Mouse (Mus musculus) subcutaneous adipose tissue, adult 2 months (tissue): ENCODE measurements around the gene Tmem59l. TPM values are rescaled to one million over a fixed set of nuclear protein-coding genes. Genes with fewer than 3 reads are reported as not detected.

Experiments used
- polyA plus RNA-seq: library from polyadenylated mRNA; depleted of rRNA; stranded (reverse); fragments of >200 nt; gene quantifications from 2 replicates; pipeline ENCODE4 v1.2.3, GENCODE M21; 2012; ENCODE audit warnings: low replicate concordance; rRNA removed

Tmem59l gene
- 7.8 TPM in 1 of 2 replicates, not detected in the other for polyA plus RNA-seq

GRCm38 (mm10) chr8:70486941-70487520 lies at the start of gene Tmem59l:
TSS of gene Tmem59l (minus strand) at chr8:70487358.

GRCm38 (mm10) chr8:70527512-70528181 lies 40.5 kb upstream of the Tmem59l start, which contains the start of the genes Fkbp8 and Kxd1:
TSS of gene Fkbp8 (plus strand) at chr8:70527724.
TSS of gene Kxd1 (minus strand) at chr8:70527956.

GRCm38 (mm10) chr8:70510228-70510915 lies 23.2 kb upstream of the Tmem59l start, which contains the start of gene Uba52:
TSS of gene Uba52 (minus strand) at chr8:70510801.

GRCm38 (mm10) chr8:70506328-70507026 lies 19.3 kb upstream of the Tmem59l start, which contains the start of gene Rex1bd:
TSS of gene Rex1bd (minus strand) at chr8:70506752.

GRCm38 (mm10) chr8:70492664-70493640 lies 5.8 kb upstream of the Tmem59l start, which contains the start of gene Crlf1:
TSS of gene Crlf1 (plus strand) at chr8:70493158.

GRCm38 (mm10) chr8:70476333-70477268 lies 10.6 kb downstream of the Tmem59l start, which contains the start of gene Klhl26:
TSS of gene Klhl26 (minus strand) at chr8:70476968.

GRCm38 (mm10) chr8:70439055-70439847 lies 47.9 kb downstream of the Tmem59l start, which contains the start of gene Crtc1:
TSS of gene Crtc1 (minus strand) at chr8:70439579.

Other genes with a start within 250 kb of the Tmem59l start
- gene Homer3, start 204.5 kb downstream of the Tmem59l start, polyA plus RNA-seq = 41.4 and 54.4 TPM in 2 replicates
- gene Ddx49, start 184.9 kb downstream of the Tmem59l start, polyA plus RNA-seq = 39.0 and 64.2 TPM in 2 replicates
- gene Cope, start 184.8 kb downstream of the Tmem59l start, polyA plus RNA-seq = 327 and 352 TPM in 2 replicates
- gene Cers1, start 171.6 kb downstream of the Tmem59l start, polyA plus RNA-seq = 1.3 and 8.5 TPM in 2 replicates
- 0.53 and 1.3 TPM in 2 replicates for gene Gdf1, start 157.5 kb downstream of the Tmem59l start, polyA plus RNA-seq
- gene Upf1, start 134.1 kb downstream of the Tmem59l start, polyA plus RNA-seq = 24.6 and 43.5 TPM in 2 replicates
- 1.2 TPM in 2 replicates for gene Comp, start 113.8 kb downstream of the Tmem59l start, polyA plus RNA-seq
- gene Crtc1, start 47.8 kb downstream of the Tmem59l start, polyA plus RNA-seq = 13.5 and 36.3 TPM in 2 replicates
- gene Klhl26, start 10.4 kb downstream of the Tmem59l start, polyA plus RNA-seq = 34.4 and 65.1 TPM in 2 replicates
- gene Crlf1, start 5.8 kb upstream of the Tmem59l start, polyA plus RNA-seq = 2.6 and 5.6 TPM in 2 replicates
- gene Rex1bd, start 19.4 kb upstream of the Tmem59l start, polyA plus RNA-seq = 210 and 310 TPM in 2 replicates
- gene Uba52, start 23.4 kb upstream of the Tmem59l start, polyA plus RNA-seq = 477 and 704 TPM in 2 replicates
- 427 and 435 TPM in 2 replicates for gene Fkbp8, start 40.4 kb upstream of the Tmem59l start, polyA plus RNA-seq
- gene Kxd1, start 40.6 kb upstream of the Tmem59l start, polyA plus RNA-seq = 103 and 119 TPM in 2 replicates
- gene Ell, start 52.1 kb upstream of the Tmem59l start, polyA plus RNA-seq = 20.7 and 31.8 TPM in 2 replicates
- gene Isyna1, start 107.0 kb upstream of the Tmem59l start, polyA plus RNA-seq = 69.7 and 218 TPM in 2 replicates
- 125 and 281 TPM in 2 replicates for gene Ssbp4, start 121.5 kb upstream of the Tmem59l start, polyA plus RNA-seq
- 10.8 and 19.8 TPM in 2 replicates for gene Lrrc25, start 128.8 kb upstream of the Tmem59l start, polyA plus RNA-seq
- 1.6 and 3.3 TPM in 2 replicates for gene Gdf15, start 145.1 kb upstream of the Tmem59l start, polyA plus RNA-seq
- gene Pgpep1, start 173.0 kb upstream of the Tmem59l start, polyA plus RNA-seq = 37.1 and 48.1 TPM in 2 replicates
- 50.4 and 106 TPM in 2 replicates for gene Lsm4, start 185.9 kb upstream of the Tmem59l start, polyA plus RNA-seq
- gene Jund, start 211.6 kb upstream of the Tmem59l start, polyA plus RNA-seq = 135 and 458 TPM in 2 replicates
- gene Iqcn, start 216.1 kb upstream of the Tmem59l start, polyA plus RNA-seq = 0.03 TPM in 1 of 2 replicates, not detected in the other
- 0.13 TPM in 1 of 2 replicates, not detected in the other for gene Gm3336, start 231.2 kb upstream of the Tmem59l start, polyA plus RNA-seq
- gene Pde4c, start 236.4 kb upstream of the Tmem59l start, polyA plus RNA-seq = 6.5 and 17.1 TPM in 2 replicates